Mouse (Mus musculus) ovary, adult 10 weeks (tissue): Measurements from ENCODE around the gene Mrgpra2a. TPM values are rescaled to one million over a fixed set of nuclear protein-coding genes. Genes with fewer than 3 reads are reported as not detected.

Experiments used
- polyA plus RNA-seq: library from polyadenylated mRNA; stranded (reverse); fragments of 350-450 nt; fragmentation: Illumina TruSeq; extraction: RNeasy Lipid Tissue Mini Kit (QIAGEN cat#74804); gene quantifications from one replicate; pipeline ENCODE4 v1.2.3, GENCODE M21; 2014

Mrgpra2a gene
- not detected for polyA plus RNA-seq

GRCm38 (mm10) chr7:47452015-47452414 is at the start of gene Mrgpra2a:
Mrgpra2a (minus strand) TSS chr7:47452139.

Other genes starting within 250 kb of the Mrgpra2a start
- gene Mrgpra6, start 247.2 kb downstream of the Mrgpra2a start, polyA plus RNA-seq, result not detected
- not detected for gene Mrgpra9, start 199.3 kb downstream of the Mrgpra2a start, polyA plus RNA-seq
- gene Mrgpra1, start 97.9 kb downstream of the Mrgpra2a start, polyA plus RNA-seq, result not detected
- gene Mrgpra2b, start 76.7 kb upstream of the Mrgpra2a start, polyA plus RNA-seq, result not detected
- gene Mrgpra3, start 149.2 kb upstream of the Mrgpra2a start, polyA plus RNA-seq, result not detected